Mouse (Mus musculus) left cerebral cortex, adult 18-20 months (tissue): ENCODE measurements around the gene Tada1. TPM values are rescaled to one million over a fixed set of nuclear protein-coding genes. Genes with fewer than 3 reads are reported as not detected.

Source experiments
- total RNA-seq, 2 experiments: library from RNA; stranded (reverse); gene quantifications; 2 replicates each; pipeline ENCODE4 v1.2.3; 2021

Tada1 gene
- total RNA-seq, 2 experiments from 2014 or later, result 37.5 to 38.6 TPM

Other genes starting within 250 kb of the Tada1 start
- not detected for gene Gpa33, start 248.9 kb upstream of the Tada1 start, total RNA-seq
- under 1 TPM in 1 of 2 experiments, not detected in 1; 0.28 TPM for gene Mael, start 140.3 kb upstream of the Tada1 start, total RNA-seq
- gene Ildr2, start 125.0 kb upstream of the Tada1 start, total RNA-seq, result 100 to 1,000 TPM; 105 to 108 TPM
- 10 to 100 TPM; 41.1 to 42.3 TPM for gene Pogk, start 30.8 kb downstream of the Tada1 start, total RNA-seq
- not detected for gene Gm4846, start 118.5 kb downstream of the Tada1 start, total RNA-seq